Mouse (Mus musculus) limb, embryonic 14.5 days (tissue): ENCODE measurements around the gene Slc2a13. TPM values are rescaled to one million over a fixed set of nuclear protein-coding genes. Genes with fewer than 3 reads are reported as not detected.

Experiments used
- ATAC-seq: fragments of 200-750 bp; cut with Nextera tagmentation; 2 replicates; pipeline ENCODE4 v1.8.0; 2017; ENCODE audit warnings: low read depth, moderate number of reproducible peaks, moderate TSS enrichment; ENCODE audit not compliant: low FRiP score
- DNase-seq: peaks from one replicate; pipeline ENCODE4 v3.0.0-alpha.2; 2015; ENCODE audit warnings: low spot score
- H3K27ac ChIP-seq: fragments of 300-500 bp; sonication (generic); replicated peaks from 2 replicates; pipeline ENCODE4 v1.5.1; 2014; ENCODE audit warnings: low read depth, mild to moderate bottlenecking, low read length, moderate library complexity, mixed read lengths
- H3K27me3 ChIP-seq: fragments of 300-500 bp; sonication (generic); 2 replicates; pipeline ENCODE4 v1.6.1; 2014; ENCODE audit warnings: low read length, mixed read lengths; ENCODE audit not compliant: control insufficient read depth, insufficient read depth
- H3K36me3 ChIP-seq: fragments of 300-500 bp; sonication (generic); 2 replicates; pipeline ENCODE4 v1.6.1; 2014; ENCODE audit warnings: mild to moderate bottlenecking, low read length, moderate library complexity, mixed read lengths; ENCODE audit not compliant: control insufficient read depth, insufficient read depth
- H3K4me1 ChIP-seq: fragments of 300-500 bp; sonication (generic); 2 replicates; pipeline ENCODE4 v1.6.1; 2014; ENCODE audit warnings: antibody characterized with exemption, low read length, mixed read lengths; ENCODE audit not compliant: control insufficient read depth, insufficient read depth
- H3K4me2 ChIP-seq: fragments of 300-500 bp; sonication (generic); replicated peaks from 2 replicates; pipeline ENCODE4 v1.6.1; 2014; ENCODE audit warnings: low read depth, mild to moderate bottlenecking, low read length, moderate library complexity; ENCODE audit not compliant: severe bottlenecking
- H3K4me3 ChIP-seq: fragments of 300-500 bp; sonication (generic); replicated peaks from 2 replicates; pipeline ENCODE4 v1.5.1; 2014; ENCODE audit warnings: low read length
- H3K9ac ChIP-seq: fragments of 300-500 bp; sonication (generic); 2 replicates; pipeline ENCODE4 v1.6.1; 2014; ENCODE audit warnings: mild to moderate bottlenecking, low read depth, low read length, moderate library complexity; ENCODE audit not compliant: severe bottlenecking
- H3K9me3 ChIP-seq: fragments of 300-500 bp; sonication (generic); 2 replicates; pipeline ENCODE4 v1.6.1; 2016; ENCODE audit warnings: low read length; ENCODE audit not compliant: control insufficient read depth
- POLR2A ChIP-seq: fragments of 200-500 bp; IDR thresholded peaks from 2 replicates; pipeline ENCODE4 v1.8.0; 2012; ENCODE audit warnings: inconsistent platforms, mild to moderate bottlenecking, moderate library complexity, borderline replicate concordance; ENCODE audit not compliant: insufficient read depth, insufficient read length; ENCODE audit errors: extremely low read depth
- WGBS: fragments of 180-500 bp; shearing (Covaris S2); extraction: QIAGEN DNeasy Blood & Tissue Kit; methylation state at CpG from one replicate; pipeline ENCODE4 v1.1.7; 2014; 5-methylcytosine and 5-hydroxymethylcytosine counted together
- polyA plus RNA-seq, 2 experiments: library from polyadenylated mRNA; depleted of rRNA in 1 of 2; stranded (reverse) in 1 of 2; unstranded in 1 of 2; fragments of >200 nt; fragmentation: Nextera tagmentation in 1 of 2; extraction: Ambion mirVana in 1 of 2; gene quantifications; 2 replicates each; pipeline versions ENCODE4 v1.2.1 to v1.2.3; 2012 to 2014

Gene Slc2a13
- polyA plus RNA-seq, 2 experiments: 2.7 to 3.5 TPM

GRCm38 (mm10) chr15:91281521-91281920, 291.5 kb downstream of the Slc2a13 start:
- 86% methylated on average over 5 of the region's 5 CpGs for WGBS
- ATAC-seq: no peak
- no peaks in the 10 kb centered on the region for H3K9me3 ChIP-seq
- no peaks in the 10 kb centered on the region for H3K4me1 ChIP-seq
- TF ChIP-seq POLR2A: no peak
- no peak for DNase-seq
- H3K4me3 ChIP-seq: no peak overlapping the region
- no peak overlapping the region for H3K27ac ChIP-seq
- no peaks in the 10 kb centered on the region for H3K36me3 ChIP-seq
- H3K4me2 ChIP-seq: no peak overlapping the region
- no peak overlapping the region for H3K9ac ChIP-seq
- H3K27me3 ChIP-seq: no peaks in the 10 kb centered on the region

GRCm38 (mm10) chr15:91279571-91279970, 293.5 kb downstream of the Slc2a13 start:
- Histone ChIP-seq H3K27me3 (no peaks in the 10 kb centered on the region), H3K4me1 (no peaks in the 10 kb centered on the region), H3K4me3 (no peak overlapping the region), H3K27ac (no peak overlapping the region), H3K36me3 (no peaks in the 10 kb centered on the region), H3K9me3 (no peaks in the 10 kb centered on the region), H3K4me2 (no peak overlapping the region), H3K9ac (no peak overlapping the region)
- 88% methylated on average over 5 of the region's 5 CpGs for WGBS
- ATAC-seq (no peak), DNase-seq (no peak)
- TF ChIP-seq POLR2A: no peak

- H3K9me3 ChIP-seq: no peaks in the 10 kb centered on the region
- H3K27ac ChIP-seq: no peak overlapping the region
- no peak for DNase-seq
- peaks cover 2% of the 10 kb centered on the region; the same call in 1 of the 2 replicates for H3K36me3 ChIP-seq
- 69% methylated on average over 3 of the region's 3 CpGs for WGBS
- ATAC-seq: no peak
- H3K4me3 ChIP-seq: no peak overlapping the region
- H3K27me3 ChIP-seq: no peaks in the 10 kb centered on the region
- TF ChIP-seq POLR2A: no peak
- H3K4me2 ChIP-seq: no peak overlapping the region
- no peak overlapping the region for H3K9ac ChIP-seq
- no peaks in the 10 kb centered on the region for H3K4me1 ChIP-seq
These were observed 297.1 kb downstream of the Slc2a13 start for GRCm38 (mm10) chr15:91275961-91276360.

- 83% methylated on average over 4 of the region's 4 CpGs for WGBS
- H3K27me3 ChIP-seq: no peaks in the 10 kb centered on the region
- peaks cover 5% of the 10 kb centered on the region; the same call in 1 of the 2 replicates for H3K36me3 ChIP-seq
- no peak overlapping the region for H3K4me2 ChIP-seq
- no peak for TF ChIP-seq POLR2A
- no peaks in the 10 kb centered on the region for H3K9me3 ChIP-seq
- no peak for ATAC-seq
- DNase-seq: no peak
- H3K27ac ChIP-seq: no peak overlapping the region
- no peak overlapping the region for H3K4me3 ChIP-seq
- H3K9ac ChIP-seq: no peak overlapping the region
- H3K4me1 ChIP-seq: no peaks in the 10 kb centered on the region
These were observed 304.5 kb downstream of the Slc2a13 start for GRCm38 (mm10) chr15:91268532-91268931.

GRCm38 (mm10) chr15:91263926-91264325, 309.1 kb downstream of the Slc2a13 start:
- Histone ChIP-seq H3K27ac (no peak overlapping the region), H3K27me3 (no peaks in the 10 kb centered on the region), H3K36me3 (no peaks in the 10 kb centered on the region), H3K4me1 (no peaks in the 10 kb centered on the region), H3K4me3 (no peak overlapping the region), H3K9me3 (no peaks in the 10 kb centered on the region), H3K9ac (no peak overlapping the region), H3K4me2 (no peak overlapping the region)
- ATAC-seq: no peak
- TF ChIP-seq POLR2A: no peak
- DNase-seq: no peak
- 93% methylated on average over 1 of the region's 1 CpGs for WGBS

GRCm38 (mm10) chr15:91260578-91260977, 312.5 kb downstream of the Slc2a13 start:
- 74% methylated on average over 5 of the region's 5 CpGs for WGBS
- H3K9me3 ChIP-seq: no peaks in the 10 kb centered on the region
- no peak overlapping the region for H3K27ac ChIP-seq
- no peak for TF ChIP-seq POLR2A
- H3K4me3 ChIP-seq: no peak overlapping the region
- DNase-seq (no peak), ATAC-seq (no peak)
- H3K36me3 ChIP-seq: no peaks in the 10 kb centered on the region
- no peaks in the 10 kb centered on the region for H3K4me1 ChIP-seq
- no peak overlapping the region for H3K9ac ChIP-seq
- H3K4me2 ChIP-seq: no peak overlapping the region
- H3K27me3 ChIP-seq: no peaks in the 10 kb centered on the region
